Mouse (Mus musculus): Measurements from ENCODE around the gene Tmem200a.

Tmem200a gene

GRCm38 (mm10) chr10:26078521-26079142, at the start of gene Tmem200a:
TSS of gene Tmem200a (minus strand) at chr10:26079052.
- DNase-seq (ENCODE audit: low read depth, low spot score), result peak; percentile 67

- DNase-seq (ENCODE audit: low read depth, low spot score), result peak; percentile 14
Observed at GRCm38 (mm10) chr10:26119822-26120183, 41.0 kb upstream of the Tmem200a start.

GRCm38 (mm10) chr10:26119067-26119821, 40.4 kb upstream of the Tmem200a start:
- DNase-seq (ENCODE audit: low read depth, low spot score), result peak; percentile 48

GRCm38 (mm10) chr10:26114409-26114808, 35.6 kb upstream of the Tmem200a start:
- peak; percentile 55 for DNase-seq (ENCODE audit: low read depth, low spot score)

- peak; percentile 14 for DNase-seq (ENCODE audit: low read depth, low spot score)
Observed at GRCm38 (mm10) chr10:26103330-26103982, 24.6 kb upstream of the Tmem200a start.

- no peak for DNase-seq (ENCODE audit: low read depth, low spot score)
Observed at GRCm38 (mm10) chr10:26082081-26082480, 3.2 kb upstream of the Tmem200a start.

GRCm38 (mm10) chr10:26079678-26080077, 826 bp upstream of the Tmem200a start:
- peak; percentile 14 for DNase-seq (ENCODE audit: low read depth, low spot score)

GRCm38 (mm10) chr10:26077671-26078481, 976 bp downstream of the Tmem200a start, which contains the start of gene Gm9767:
TSS of gene Gm9767 (plus strand) at chr10:26078255.
- peak; percentile 29 for DNase-seq (ENCODE audit: low read depth, low spot score)

- DNase-seq (ENCODE audit: low read depth, low spot score), result peak; percentile 12
Observed at GRCm38 (mm10) chr10:26076949-26077348, 1.9 kb downstream of the Tmem200a start.

GRCm38 (mm10) chr10:26071986-26072385, 6.9 kb downstream of the Tmem200a start:
- DNase-seq (ENCODE audit: low read depth, low spot score), result no peak

- DNase-seq (ENCODE audit: low read depth, low spot score), result no peak
Observed at GRCm38 (mm10) chr10:26063071-26063470, 15.8 kb downstream of the Tmem200a start.

- DNase-seq (ENCODE audit: low read depth, low spot score), result peak; percentile 74
Observed at GRCm38 (mm10) chr10:26059662-26060307, 19.1 kb downstream of the Tmem200a start.

GRCm38 (mm10) chr10:26051177-26051576, 27.7 kb downstream of the Tmem200a start:
- DNase-seq (ENCODE audit: low read depth, low spot score), result no peak

- peak; percentile 88 for DNase-seq (ENCODE audit: low read depth, low spot score)
Observed at GRCm38 (mm10) chr10:26034931-26035330, 43.9 kb downstream of the Tmem200a start.

- DNase-seq (ENCODE audit: low read depth, low spot score), result no peak
Observed at GRCm38 (mm10) chr10:26018740-26019139, 60.1 kb downstream of the Tmem200a start.

- DNase-seq (ENCODE audit: low read depth, low spot score), result no peak
Observed at GRCm38 (mm10) chr10:26014298-26014697, 64.6 kb downstream of the Tmem200a start.

- DNase-seq (ENCODE audit: low read depth, low spot score), result peak; percentile 48
Observed at GRCm38 (mm10) chr10:26008948-26009347, 69.9 kb downstream of the Tmem200a start.

GRCm38 (mm10) chr10:26005471-26005870, 73.4 kb downstream of the Tmem200a start:
- DNase-seq (ENCODE audit: low read depth, low spot score), result no peak

GRCm38 (mm10) chr10:26000893-26001292, 78.0 kb downstream of the Tmem200a start:
- peak; percentile 19 for DNase-seq (ENCODE audit: low read depth, low spot score)

GRCm38 (mm10) chr10:25999291-25999930, 79.4 kb downstream of the Tmem200a start:
- peak; percentile 65 for DNase-seq (ENCODE audit: low read depth, low spot score)

GRCm38 (mm10) chr10:25984056-25984455, 94.8 kb downstream of the Tmem200a start:
- no peak for DNase-seq (ENCODE audit: low read depth, low spot score)
